Mouse (Mus musculus): Measurements from ENCODE around the gene Thsd7a. TPM values are rescaled to one million over a fixed set of nuclear protein-coding genes. Genes with fewer than 3 reads are reported as not detected.

The Thsd7a gene
- polyA plus RNA-seq, 1 experiment from 2014 or later, result 3.2 TPM

GRCm38 (mm10) chr6:12606638-12607246 is 142.5 kb downstream of the Thsd7a start:
- Histone ChIP-seq H3K9ac (no peak overlapping the region), H3K27me3 (replicated peaks) (no peaks in the 10 kb centered on the region), H3K4me1 (replicated peaks) (no peaks in the 10 kb centered on the region), H3K4me3 (replicated peaks) (no peak overlapping the region), H3K4me2 (replicated peaks) (no peak overlapping the region), H3K36me3 (no peaks in the 10 kb centered on the region), H3K27ac (no peak overlapping the region), H3K9me3 (no peaks in the 10 kb centered on the region)
- 73% methylated on average over 13 of the region's 13 CpGs for WGBS
- no peak for ATAC-seq

- 88% methylated on average over 2 of the region's 2 CpGs for WGBS
- ATAC-seq, result no peak
- H3K36me3 ChIP-seq, result no peaks in the 10 kb centered on the region
Observed at GRCm38 (mm10) chr6:12602927-12603326, 146.3 kb downstream of the Thsd7a start.

GRCm38 (mm10) chr6:12602161-12602560 is 147.0 kb downstream of the Thsd7a start:
- 84% methylated on average over 4 of the region's 4 CpGs for WGBS
- ATAC-seq, result no peak
- no peak overlapping the region for H3K4me2 ChIP-seq (replicated peaks)

More at GRCm38 (mm10) chr6:12602927-12603326, 146.3 kb downstream of the Thsd7a start:
- no peaks in the 10 kb centered on the region for H3K4me1 ChIP-seq (replicated peaks)
- H3K4me2 ChIP-seq (replicated peaks), result no peak overlapping the region
- no peak overlapping the region for H3K9ac ChIP-seq
- H3K4me3 ChIP-seq (replicated peaks), result no peak overlapping the region
- H3K27me3 ChIP-seq (replicated peaks), result no peaks in the 10 kb centered on the region
- H3K9me3 ChIP-seq, result no peaks in the 10 kb centered on the region
- H3K27ac ChIP-seq, result no peak overlapping the region

GRCm38 (mm10) chr6:12584456-12584855 is 164.8 kb downstream of the Thsd7a start:
- Histone ChIP-seq H3K36me3 (no peaks in the 10 kb centered on the region), H3K4me3 (replicated peaks) (no peak overlapping the region), H3K27ac (no peak overlapping the region), H3K9ac (no peak overlapping the region), H3K4me1 (replicated peaks) (no peaks in the 10 kb centered on the region), H3K9me3 (no peaks in the 10 kb centered on the region), H3K27me3 (replicated peaks) (no peaks in the 10 kb centered on the region), H3K4me2 (replicated peaks) (no peak overlapping the region)
- ATAC-seq, result no peak
- WGBS, result 81% methylated on average over 4 of the region's 4 CpGs

More at GRCm38 (mm10) chr6:12602161-12602560, 147.0 kb downstream of the Thsd7a start:
- H3K9ac ChIP-seq, result no peak overlapping the region
- H3K9me3 ChIP-seq, result no peaks in the 10 kb centered on the region
- no peak overlapping the region for H3K27ac ChIP-seq
- no peaks in the 10 kb centered on the region for H3K4me1 ChIP-seq (replicated peaks)
- H3K27me3 ChIP-seq (replicated peaks), result no peaks in the 10 kb centered on the region
- no peaks in the 10 kb centered on the region for H3K36me3 ChIP-seq
- no peak overlapping the region for H3K4me3 ChIP-seq (replicated peaks)

- no peak overlapping the region for H3K9ac ChIP-seq
- no peak overlapping the region for H3K4me2 ChIP-seq (replicated peaks)
- H3K27ac ChIP-seq, result no peak overlapping the region
- no peaks in the 10 kb centered on the region for H3K9me3 ChIP-seq
- H3K27me3 ChIP-seq (replicated peaks), result no peaks in the 10 kb centered on the region
- no peak for ATAC-seq
- H3K4me1 ChIP-seq (replicated peaks), result no peaks in the 10 kb centered on the region
- WGBS, result 40% methylated on average over 3 of the region's 3 CpGs
- H3K36me3 ChIP-seq, result no peaks in the 10 kb centered on the region
- H3K4me3 ChIP-seq (replicated peaks), result no peak overlapping the region
Observed at GRCm38 (mm10) chr6:12581143-12581542, 168.1 kb downstream of the Thsd7a start.

- Histone ChIP-seq H3K4me2 (replicated peaks) (no peak overlapping the region), H3K36me3 (no peaks in the 10 kb centered on the region), H3K9ac (no peak overlapping the region), H3K27ac (no peak overlapping the region), H3K4me1 (replicated peaks) (no peaks in the 10 kb centered on the region), H3K4me3 (replicated peaks) (no peak overlapping the region), H3K9me3 (no peaks in the 10 kb centered on the region), H3K27me3 (replicated peaks) (no peaks in the 10 kb centered on the region)
- ATAC-seq, result no peak
- 71% methylated on average over 6 of the region's 6 CpGs for WGBS
Observed at GRCm38 (mm10) chr6:12575619-12576216, 173.5 kb downstream of the Thsd7a start.

GRCm38 (mm10) chr6:12572202-12572601 is 177.0 kb downstream of the Thsd7a start:
- ATAC-seq, result no peak
- H3K36me3 ChIP-seq, result no peaks in the 10 kb centered on the region
- H3K27me3 ChIP-seq (replicated peaks), result no peaks in the 10 kb centered on the region
- no peaks in the 10 kb centered on the region for H3K9me3 ChIP-seq
- no peaks in the 10 kb centered on the region for H3K4me1 ChIP-seq (replicated peaks)
- H3K4me2 ChIP-seq (replicated peaks), result no peak overlapping the region
- H3K9ac ChIP-seq, result no peak overlapping the region
- 84% methylated on average over 5 of the region's 5 CpGs for WGBS
- no peak overlapping the region for H3K27ac ChIP-seq
- H3K4me3 ChIP-seq (replicated peaks), result no peak overlapping the region

GRCm38 (mm10) chr6:12565136-12565535 is 184.1 kb downstream of the Thsd7a start:
- H3K27ac ChIP-seq, result no peak overlapping the region
- ATAC-seq, result no peak
- 75% methylated on average over 4 of the region's 4 CpGs for WGBS

GRCm38 (mm10) chr6:12562336-12562735 is 186.9 kb downstream of the Thsd7a start:
- Histone ChIP-seq H3K4me3 (replicated peaks) (no peak overlapping the region), H3K9ac (no peak overlapping the region), H3K4me2 (replicated peaks) (no peak overlapping the region), H3K36me3 (no peaks in the 10 kb centered on the region), H3K27ac (no peak overlapping the region), H3K4me1 (replicated peaks) (no peaks in the 10 kb centered on the region), H3K27me3 (replicated peaks) (no peaks in the 10 kb centered on the region), H3K9me3 (no peaks in the 10 kb centered on the region)
- 89% methylated on average over 3 of the region's 3 CpGs for WGBS
- no peak for ATAC-seq

More at GRCm38 (mm10) chr6:12565136-12565535, 184.1 kb downstream of the Thsd7a start:
- Histone ChIP-seq H3K36me3 (no peaks in the 10 kb centered on the region), H3K4me2 (replicated peaks) (no peak overlapping the region), H3K4me1 (replicated peaks) (no peaks in the 10 kb centered on the region), H3K27me3 (replicated peaks) (no peaks in the 10 kb centered on the region), H3K9me3 (no peaks in the 10 kb centered on the region), H3K9ac (no peak overlapping the region), H3K4me3 (replicated peaks) (no peak overlapping the region)

- Histone ChIP-seq H3K9ac (no peak overlapping the region), H3K4me1 (replicated peaks) (no peaks in the 10 kb centered on the region), H3K27ac (no peak overlapping the region), H3K4me3 (replicated peaks) (no peak overlapping the region), H3K9me3 (no peaks in the 10 kb centered on the region), H3K27me3 (replicated peaks) (no peaks in the 10 kb centered on the region), H3K36me3 (no peaks in the 10 kb centered on the region), H3K4me2 (replicated peaks) (no peak overlapping the region)
- 96% methylated on average over 2 of the region's 2 CpGs for WGBS
- no peak for ATAC-seq
Observed at GRCm38 (mm10) chr6:12560500-12560899, 188.7 kb downstream of the Thsd7a start.

GRCm38 (mm10) chr6:12555114-12556099 is 193.8 kb downstream of the Thsd7a start:
- Histone ChIP-seq H3K9ac (no peak overlapping the region), H3K4me1 (replicated peaks) (no peaks in the 10 kb centered on the region), H3K36me3 (no peaks in the 10 kb centered on the region), H3K27me3 (replicated peaks) (no peaks in the 10 kb centered on the region), H3K4me2 (replicated peaks) (no peak overlapping the region), H3K27ac (no peak overlapping the region), H3K9me3 (no peaks in the 10 kb centered on the region), H3K4me3 (replicated peaks) (no peak overlapping the region)
- ATAC-seq, result no peak
- WGBS, result 87% methylated on average over 32 of the region's 32 CpGs

- no peak overlapping the region for H3K4me2 ChIP-seq (replicated peaks)
- 85% methylated on average over 3 of the region's 3 CpGs for WGBS
- H3K4me3 ChIP-seq (replicated peaks), result no peak overlapping the region
- H3K27me3 ChIP-seq (replicated peaks), result no peaks in the 10 kb centered on the region
- no peak for ATAC-seq
- no peaks in the 10 kb centered on the region for H3K9me3 ChIP-seq
- no peaks in the 10 kb centered on the region for H3K36me3 ChIP-seq
- no peak overlapping the region for H3K9ac ChIP-seq
- no peaks in the 10 kb centered on the region for H3K4me1 ChIP-seq (replicated peaks)
- no peak overlapping the region for H3K27ac ChIP-seq
Observed at GRCm38 (mm10) chr6:12551176-12551575, 198.0 kb downstream of the Thsd7a start.
